8 mouse cellular contexts compared by ENCODE assay signal in genomic region chr10:50910861-50911410, GRCm38 (mm10). TPM values are rescaled to one million over a fixed set of nuclear protein-coding genes. Genes with fewer than 3 reads are reported as not detected.
DNase-seq lines count a peak whose midpoint lies in the region; ATAC-seq and TF ChIP-seq lines count a peak whose summit lies in the region.

No protein-coding gene starts in this region.

- ATAC-seq in forebrain, embryonic 16.5 days, result peak; percentile 96
- ATAC-seq in limb, embryonic 15.5 days (ENCODE audit: insufficient number of reproducible peaks, low FRiP score, low TSS enrichment, low read depth), result 0 out of 2 replicates have a peak, but pooled peaks have one; percentile 74
- no peak for ATAC-seq in stomach, postnatal 0 days (ENCODE audit: low FRiP score, low TSS enrichment)
- no peak for ATAC-seq in frontal cortex, adult (ENCODE audit: low TSS enrichment)

- H3K4me1 ChIP-seq in forebrain, embryonic 16.5 days (replicated peaks; ENCODE audit: control insufficient read depth, insufficient read depth, low read length), result peaks cover 9% of the 10 kb centered on the region
- peaks cover 6% of the 10 kb centered on the region; the same call in 1 of the 2 replicates for H3K4me1 ChIP-seq in limb, embryonic 15.5 days
- H3K4me1 ChIP-seq in stomach, postnatal 0 days (replicated peaks; ENCODE audit: control insufficient read depth, insufficient read depth), result no peaks in the 10 kb centered on the region

- no peak overlapping the region for H3K27ac ChIP-seq in forebrain, embryonic 16.5 days (ENCODE audit: low read length)
- H3K27ac ChIP-seq in limb, embryonic 15.5 days, result no peak overlapping the region
- H3K27ac ChIP-seq in stomach, postnatal 0 days (replicated peaks), result no peak overlapping the region
- no peak overlapping the region for H3K27ac ChIP-seq in left cerebral cortex, adult 2 months

- peak overlapping the region; percentile 44 for H3K4me2 ChIP-seq in forebrain, embryonic 16.5 days (ENCODE audit: low read length)
- peak overlapping the region; percentile 40 for H3K4me2 ChIP-seq in limb, embryonic 15.5 days
- H3K4me2 ChIP-seq in stomach, postnatal 0 days (replicated peaks; ENCODE audit: low read depth), result 0 out of 2 replicates have a peak overlapping the region, but pooled peaks have one; percentile 9

- no peak overlapping the region for H3K9ac ChIP-seq in forebrain, embryonic 16.5 days (replicated peaks; ENCODE audit: low read depth, low read length)
- H3K9ac ChIP-seq in limb, embryonic 15.5 days, result no peak overlapping the region
- H3K9ac ChIP-seq in stomach, postnatal 0 days (ENCODE audit: low read length), result no peak overlapping the region

- no peak for TF ChIP-seq EP300 in stomach, postnatal 0 days (optimal IDR thresholded peaks at IDR 0.05)

- intact Hi-C loops in left cerebral cortex, adult 2 months (cut with DNase I), result no loop called here

- H3K9me3 ChIP-seq in forebrain, embryonic 16.5 days (ENCODE audit: control insufficient read depth, low read length), result no peaks in the 10 kb centered on the region
- H3K9me3 ChIP-seq in limb, embryonic 15.5 days, result no peaks in the 10 kb centered on the region
- no peaks in the 10 kb centered on the region for H3K9me3 ChIP-seq in stomach, postnatal 0 days (ENCODE audit: control insufficient read depth, low read length)

- DNase-seq in right cerebral cortex, postnatal 4 days, result peak; percentile 13
- DNase-seq in right cerebral cortex, postnatal 25 days, result no peak
- no peak for DNase-seq in stomach, postnatal 0 days (ENCODE audit: low spot score)
- DNase-seq in layer of hippocampus, adult 8-10 months (ENCODE audit: low spot score in 2 of 2), result no peak
- no peak for DNase-seq in left cerebral cortex, adult 2 months (ENCODE audit: extremely low spot score in 1 of 2, low spot score in 2 of 2)

- TF ChIP-seq CTCF in stomach, postnatal 0 days (IDR thresholded peaks at IDR 0.05; ENCODE audit: low read depth), result no peak
- no peak for TF ChIP-seq CTCF in left cerebral cortex, adult 2 months (IDR thresholded peaks at IDR 0.05)

- peaks cover 60% of the 10 kb centered on the region for H3K27me3 ChIP-seq in forebrain, embryonic 16.5 days (replicated peaks; ENCODE audit: control insufficient read depth, insufficient read depth, low read length)
- peaks cover 66% of the 10 kb centered on the region for H3K27me3 ChIP-seq in limb, embryonic 15.5 days
- peaks cover 15% of the 10 kb centered on the region for H3K27me3 ChIP-seq in stomach, postnatal 0 days (ENCODE audit: control insufficient read depth, insufficient read depth, low read length)

- H3K4me3 ChIP-seq in forebrain, embryonic 16.5 days (replicated peaks; ENCODE audit: low read length), result peak overlapping the region; percentile 21
- H3K4me3 ChIP-seq in limb, embryonic 15.5 days, result peak overlapping the region; percentile 23
- H3K4me3 ChIP-seq in stomach, postnatal 0 days (ENCODE audit: low read depth, low read length), result peak overlapping the region; percentile 17
- H3K4me3 ChIP-seq in left cerebral cortex, adult 2 months, result no peak overlapping the region

- WGBS in forebrain, embryonic 16.5 days, result 7% methylated on average over 12 of the region's 12 CpGs
- 5% methylated on average over 12 of the region's 12 CpGs for WGBS in limb, embryonic 15.5 days
- 7% methylated on average over 12 of the region's 12 CpGs for WGBS in stomach, postnatal 0 days

- no peaks in the 10 kb centered on the region for H3K36me3 ChIP-seq in forebrain, embryonic 16.5 days (ENCODE audit: control insufficient read depth, insufficient read depth)
- no peaks in the 10 kb centered on the region for H3K36me3 ChIP-seq in limb, embryonic 15.5 days
- no peaks in the 10 kb centered on the region for H3K36me3 ChIP-seq in stomach, postnatal 0 days (ENCODE audit: control insufficient read depth, insufficient read depth, low read length)

RNA-seq across cellular contexts. Expression of gene Sim1, which starts 16.4 kb away (rescaled TPM):
- 0.26 and 2.3 TPM in 2 replicates for polyA plus RNA-seq in forebrain, embryonic 16.5 days (2015; fragmentation: Nextera tagmentation; extraction: Ambion mirVana)
- 0.96 and 1.1 TPM in 2 replicates for polyA plus RNA-seq in limb, embryonic 15.5 days (2015; fragmentation: Nextera tagmentation; extraction: Ambion mirVana)
- not detected in 2 replicates for polyA plus RNA-seq in stomach, postnatal 0 days (2015; fragmentation: Nextera tagmentation; extraction: Ambion mirVana)
- not detected for total RNA-seq in layer of hippocampus, adult 8-10 months (2022)
- total RNA-seq in left cerebral cortex, adult 2 months (2021), result under 1 TPM; 0.30 to 0.61 TPM

Comparison
In these comparisons a context has a peak if more than half of its experiments do, and no peak if none do; other contexts are left out.
1. ATAC-seq: peak in forebrain, embryonic 16.5 days (single experiment) and limb, embryonic 15.5 days (single experiment); none in stomach, postnatal 0 days (single experiment) and frontal cortex, adult (single experiment).
2. Peak in every context shown above with its lines, with median percentiles within 50 percentile points of each other: H3K4me2 ChIP-seq.